Mouse (Mus musculus) olfactory bulb, adult 2 months (tissue): ENCODE data around the gene Fto. TPM values are rescaled to one million over a fixed set of nuclear protein-coding genes. Genes with fewer than 3 reads are reported as not detected.

Experiments
- H3K27ac ChIP-seq: fragments of 200-500 bp; 2 replicates; pipeline ENCODE4 v1.5.1; 2012; ENCODE audit warnings: low read depth, low read length; ENCODE audit not compliant: insufficient read depth
- H3K4me1 ChIP-seq: fragments of 200-500 bp; 2 replicates; pipeline ENCODE4 v1.6.1; 2012; ENCODE audit warnings: low read length; ENCODE audit not compliant: control insufficient read depth, insufficient read depth
- H3K4me3 ChIP-seq: fragments of 200-500 bp; 2 replicates; pipeline ENCODE4 v1.5.1; 2012; ENCODE audit warnings: mild to moderate bottlenecking, low read depth, low read length, moderate library complexity; ENCODE audit not compliant: insufficient read depth
- CTCF ChIP-seq: fragments of 200-500 bp; IDR thresholded peaks from 2 replicates; pipeline ENCODE4 v1.5.1; 2012; ENCODE audit warnings: low read depth, mild to moderate bottlenecking, low read length, moderate library complexity; ENCODE audit not compliant: insufficient read depth
- POLR2A ChIP-seq: fragments of 200-500 bp; IDR thresholded peaks from 2 replicates; pipeline ENCODE4 v1.6.1; 2012; ENCODE audit warnings: mild to moderate bottlenecking, low read depth, low read length, moderate library complexity; ENCODE audit not compliant: insufficient read depth
- WGBS: fragments of 180-500 bp; shearing (Covaris S2); methylation state at CpG from one replicate; pipeline ENCODE4 v1.1.7; 2018; 5-methylcytosine and 5-hydroxymethylcytosine counted together
- polyA plus RNA-seq: library from polyadenylated mRNA; stranded (reverse); fragments of >200 nt; gene quantifications from 2 replicates; pipeline ENCODE4 v1.2.4, GENCODE M21; 2012; ENCODE audit warnings: low replicate concordance; ENCODE audit not compliant: missing spikeins, insufficient read depth, insufficient read length

Gene Fto
- polyA plus RNA-seq, 1 experiment = not detected

DNA sequence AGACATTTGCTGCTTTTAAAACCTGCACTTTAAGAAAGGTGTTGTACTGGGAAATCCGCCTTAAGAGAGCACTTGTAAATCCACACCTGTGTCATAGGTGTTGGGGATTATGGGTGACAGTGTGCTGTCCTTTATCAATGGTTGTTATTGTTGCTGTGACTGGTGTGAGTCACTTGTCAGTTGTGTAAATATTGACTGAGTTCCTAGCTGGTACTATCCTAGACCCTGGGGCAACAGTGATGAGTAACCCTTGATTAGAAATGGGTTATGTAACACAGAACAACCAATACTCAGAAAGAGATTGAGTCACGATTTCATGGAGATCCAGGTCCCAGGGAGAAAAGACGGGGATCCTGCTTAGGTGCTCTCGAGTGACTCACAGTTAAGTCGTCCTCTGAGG is 216.4 kb downstream of the Fto start:
- H3K4me3 ChIP-seq = no peak overlapping the region
- no peak overlapping the region for H3K27ac ChIP-seq
- 89% methylated on average over 5 of the region's 5 CpGs for WGBS
- no peak for TF ChIP-seq POLR2A
- TF ChIP-seq CTCF = no peak
- peaks cover 8% of the 10 kb centered on the region; the same call in 1 of the 2 replicates for H3K4me1 ChIP-seq

DNA sequence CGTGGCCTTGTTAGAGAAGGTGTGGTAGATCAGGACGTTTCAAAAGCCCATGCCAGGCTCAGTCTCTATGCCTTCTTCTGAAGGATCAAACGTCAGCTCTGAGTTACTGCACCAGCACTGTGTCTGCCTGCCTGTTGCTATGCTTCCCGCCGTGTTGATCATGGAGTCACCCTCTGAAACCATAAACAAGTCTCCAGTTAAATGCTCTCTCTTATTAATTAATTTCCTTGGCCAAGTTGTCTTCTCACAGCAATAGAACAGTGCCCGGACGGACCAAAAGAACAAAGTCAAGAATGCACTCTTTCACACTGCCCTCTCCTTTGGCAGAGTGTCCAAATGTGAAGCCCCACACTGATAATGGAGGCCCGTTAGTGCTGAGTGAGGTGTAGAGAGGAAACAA is 217.3 kb downstream of the Fto start:
- no peak overlapping the region for H3K27ac ChIP-seq
- no peak overlapping the region for H3K4me3 ChIP-seq
- TF ChIP-seq CTCF = no peak
- TF ChIP-seq POLR2A = no peak
- H3K4me1 ChIP-seq = peaks cover 8% of the 10 kb centered on the region; the same call in 1 of the 2 replicates
- 84% methylated on average over 8 of the region's 8 CpGs for WGBS

DNA sequence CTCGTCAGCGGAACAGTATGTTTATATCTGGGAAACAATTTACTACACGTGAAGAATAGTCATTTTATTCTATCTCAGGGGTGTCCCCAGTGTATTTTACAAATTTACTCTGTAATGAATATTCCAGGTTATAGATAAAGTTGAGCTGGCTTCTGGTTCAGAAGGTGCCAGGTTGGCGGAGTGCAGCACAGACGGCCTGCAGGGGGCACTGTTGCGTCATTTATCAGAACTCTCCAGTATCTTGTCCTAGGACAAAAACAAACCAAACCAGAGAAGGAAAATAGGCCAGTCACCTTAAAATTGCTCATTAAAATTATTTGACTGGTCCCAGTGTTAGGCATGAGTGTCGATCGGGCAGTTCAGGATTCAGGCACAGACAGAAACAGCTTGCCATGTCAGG is 218.6 kb downstream of the Fto start:
- Histone ChIP-seq H3K4me3 (no peak overlapping the region), H3K27ac (no peak overlapping the region), H3K4me1 (peaks cover 8% of the 10 kb centered on the region; the same call in 1 of the 2 replicates)
- TF ChIP-seq POLR2A = no peak
- TF ChIP-seq CTCF = peak; percentile 60
- 50% methylated on average over 8 of the region's 8 CpGs for WGBS

- TF ChIP-seq CTCF = no peak
- TF ChIP-seq POLR2A = no peak
- Histone ChIP-seq H3K27ac (no peak overlapping the region), H3K4me1 (peaks cover 10% of the 10 kb centered on the region; the same call in 1 of the 2 replicates), H3K4me3 (no peak overlapping the region)
- 79% methylated on average over 18 of the region's 18 CpGs for WGBS
These were observed 219.5 kb downstream of the Fto start for GRCm38 (mm10) chr8:91532671-91533436.

GRCm38 (mm10) chr8:91534752-91535151 is 221.4 kb downstream of the Fto start:
- 93% methylated on average over 5 of the region's 5 CpGs for WGBS
- Histone ChIP-seq H3K4me1 (peaks cover 12% of the 10 kb centered on the region; the same call in 1 of the 2 replicates), H3K4me3 (no peak overlapping the region), H3K27ac (no peak overlapping the region)
- TF ChIP-seq POLR2A = no peak
- TF ChIP-seq CTCF = no peak

GRCm38 (mm10) chr8:91538109-91538508 is 224.8 kb downstream of the Fto start:
- no peak for TF ChIP-seq POLR2A
- TF ChIP-seq CTCF = no peak
- no peak overlapping the region for H3K27ac ChIP-seq
- 81% methylated on average over 9 of the region's 9 CpGs for WGBS
- H3K4me1 ChIP-seq = peaks cover 8% of the 10 kb centered on the region; the same call in 1 of the 2 replicates
- no peak overlapping the region for H3K4me3 ChIP-seq

GRCm38 (mm10) chr8:91538892-91539291 is 225.6 kb downstream of the Fto start:
- Histone ChIP-seq H3K27ac (no peak overlapping the region), H3K4me3 (no peak overlapping the region), H3K4me1 (peaks cover 4% of the 10 kb centered on the region; the same call in 1 of the 2 replicates)
- WGBS = 88% methylated on average over 5 of the region's 5 CpGs
- TF ChIP-seq POLR2A (no peak), CTCF (no peak)

GRCm38 (mm10) chr8:91539586-91539985 is 226.3 kb downstream of the Fto start:
- no peak overlapping the region for H3K4me3 ChIP-seq
- TF ChIP-seq POLR2A (no peak), CTCF (no peak)
- H3K27ac ChIP-seq = no peak overlapping the region
- WGBS = 94% methylated on average over 8 of the region's 8 CpGs
- peaks cover 4% of the 10 kb centered on the region; the same call in 1 of the 2 replicates for H3K4me1 ChIP-seq

DNA sequence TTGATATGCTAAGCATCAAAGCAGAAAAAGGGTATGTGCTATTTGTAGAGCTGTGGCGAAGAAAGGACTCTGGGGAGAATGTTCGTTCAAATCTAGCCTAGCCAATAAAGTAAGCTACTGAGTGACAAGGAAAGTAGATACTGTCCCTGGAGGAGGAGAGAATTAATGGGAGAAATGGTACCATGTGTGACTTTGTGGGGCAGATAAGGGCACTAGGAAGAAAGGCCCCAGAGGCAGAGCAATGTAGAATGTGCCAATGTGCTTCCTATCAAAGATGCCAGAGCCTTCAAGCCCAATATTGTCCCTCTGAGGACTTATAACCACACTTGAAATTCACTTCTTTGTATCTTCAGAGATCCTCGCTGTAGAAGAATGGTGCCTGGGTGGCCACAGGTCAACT is 227.9 kb downstream of the Fto start:
- WGBS = 80% methylated on average over 3 of the region's 3 CpGs
- peaks cover 4% of the 10 kb centered on the region; the same call in 1 of the 2 replicates for H3K4me1 ChIP-seq
- no peak for TF ChIP-seq POLR2A
- no peak for TF ChIP-seq CTCF
- H3K27ac ChIP-seq = no peak overlapping the region
- no peak overlapping the region for H3K4me3 ChIP-seq
